Mouse (Mus musculus): Measurements from ENCODE around the gene Bcl10.
"Not testable (repeated sequence)": the region's sequence is repeated elsewhere in the genome, so short reads cannot be mapped to it uniquely, and the experiment has no call there.

GRCm38 (mm10) chr3:145913942-145914341 lies 8.7 kb upstream of the Bcl10 start:
- TF ChIP-seq CTCF (IDR thresholded peaks at IDR 0.05; ENCODE audit: insufficient read depth, low read length); POLR2A (IDR thresholded peaks at IDR 0.05; ENCODE audit: borderline replicate concordance, extremely low read depth, low read depth, low read length): not testable (repeated sequence)

Measured in lung, adult 2 months (tissue).